Mouse (Mus musculus): ENCODE results near the gene Padi3. TPM values are rescaled to one million over a fixed set of nuclear protein-coding genes. Genes with fewer than 3 reads are reported as not detected.

Gene Padi3
- total and polyA plus RNA-seq, 2 experiments from 2014 or later: 0.06 TPM; not detected in 1

GRCm38 (mm10) chr4:140771091-140771490, 39.4 kb downstream of the Padi3 start:
- Histone ChIP-seq H3K36me3 (ENCODE audit: insufficient read depth) (no peaks in the 10 kb centered on the region), H3K4me3 (ENCODE audit: low read depth, low read length) (no peak overlapping the region), H3K4me1 (ENCODE audit: insufficient read depth) (no peaks in the 10 kb centered on the region), H3K9me3 (ENCODE audit: low read length) (no peaks in the 10 kb centered on the region), H3K27me3 (ENCODE audit: insufficient read depth, low read length) (no peaks in the 10 kb centered on the region), H3K9ac (no peak overlapping the region), H3K27ac (ENCODE audit: low read depth, low read length) (no peak overlapping the region), H3K4me2 (ENCODE audit: low read depth) (no peak overlapping the region)
- ATAC-seq (no peak), DNase-seq (no peak)
- WGBS: 59% methylated on average over 4 of the region's 4 CpGs
- no peak for TF ChIP-seq CTCF (IDR thresholded peaks at IDR 0.05; ENCODE audit: low read depth)

DNA sequence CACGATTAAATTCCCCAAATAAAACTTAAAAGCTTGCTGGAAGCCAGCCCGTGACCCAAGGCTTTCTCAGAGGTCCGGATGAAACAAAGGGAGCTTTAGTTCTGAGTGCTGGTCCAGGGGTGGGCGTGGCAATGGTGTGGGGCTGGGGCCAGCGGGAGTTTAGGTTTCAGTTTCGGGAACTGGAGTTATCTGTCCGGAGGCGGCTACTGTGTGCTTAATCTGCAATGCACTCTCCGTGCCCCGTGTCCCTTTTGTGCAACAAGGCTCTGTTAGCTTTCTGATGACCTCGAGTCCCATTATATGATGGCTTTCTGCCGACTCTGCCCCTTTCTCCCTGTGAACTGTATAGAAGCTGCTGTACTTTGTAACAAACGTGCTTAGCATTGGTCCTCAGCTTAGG, 40.0 kb downstream of the Padi3 start:
- no peak for TF ChIP-seq CTCF (IDR thresholded peaks at IDR 0.05; ENCODE audit: low read depth)
- no peaks in the 10 kb centered on the region for H3K36me3 ChIP-seq (ENCODE audit: insufficient read depth)
- H3K27ac ChIP-seq (ENCODE audit: low read depth, low read length): no peak overlapping the region
- no peak overlapping the region for H3K4me3 ChIP-seq (ENCODE audit: low read depth, low read length)
- 8% methylated on average over 13 of the region's 13 CpGs for WGBS
- no peak overlapping the region for H3K9ac ChIP-seq
- H3K4me1 ChIP-seq (ENCODE audit: insufficient read depth): no peaks in the 10 kb centered on the region
- DNase-seq (no peak), ATAC-seq (no peak)
- H3K4me2 ChIP-seq (ENCODE audit: low read depth): peak overlapping the region; percentile 17; the same call in 1 of the 2 replicates
- no peaks in the 10 kb centered on the region for H3K9me3 ChIP-seq (ENCODE audit: low read length)
- H3K27me3 ChIP-seq (ENCODE audit: insufficient read depth, low read length): no peaks in the 10 kb centered on the region

- no peak for TF ChIP-seq CTCF (IDR thresholded peaks at IDR 0.05; ENCODE audit: low read depth)
- ATAC-seq: no peak
- 83% methylated on average over 5 of the region's 5 CpGs for WGBS
- no peak overlapping the region for H3K4me2 ChIP-seq (ENCODE audit: low read depth)
- DNase-seq: no peak
- no peaks in the 10 kb centered on the region for H3K36me3 ChIP-seq (ENCODE audit: insufficient read depth)
- no peaks in the 10 kb centered on the region for H3K9me3 ChIP-seq (ENCODE audit: low read length)
- no peaks in the 10 kb centered on the region for H3K4me1 ChIP-seq (ENCODE audit: insufficient read depth)
- H3K4me3 ChIP-seq (ENCODE audit: low read depth, low read length): no peak overlapping the region
- no peaks in the 10 kb centered on the region for H3K27me3 ChIP-seq (ENCODE audit: insufficient read depth, low read length)
- H3K27ac ChIP-seq (ENCODE audit: low read depth, low read length): no peak overlapping the region
- no peak overlapping the region for H3K9ac ChIP-seq
Observed at GRCm38 (mm10) chr4:140768973-140769372, 41.5 kb downstream of the Padi3 start.

DNA sequence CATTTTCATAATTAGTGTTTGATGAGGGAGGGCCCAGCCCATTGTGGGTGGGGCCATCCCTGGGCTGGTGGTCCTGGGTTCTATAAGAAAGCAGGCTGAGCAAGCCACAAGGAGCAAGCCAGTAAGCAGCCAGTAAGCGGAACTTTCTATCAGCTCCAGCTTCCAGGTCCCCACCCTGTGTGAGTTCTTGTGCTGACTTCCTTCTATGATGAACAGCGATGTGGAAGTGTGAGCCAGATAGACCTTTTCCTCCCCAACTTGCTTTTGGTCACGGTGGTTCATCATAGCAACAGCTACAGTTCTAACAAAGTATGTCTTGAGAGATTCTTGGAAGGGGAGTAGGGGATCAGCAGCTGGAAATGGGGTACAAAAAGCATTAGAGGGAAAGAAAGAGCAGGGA, 44.5 kb downstream of the Padi3 start:
- Histone ChIP-seq H3K9me3 (ENCODE audit: low read length) (no peaks in the 10 kb centered on the region), H3K4me1 (ENCODE audit: insufficient read depth) (no peaks in the 10 kb centered on the region), H3K27ac (ENCODE audit: low read depth, low read length) (no peak overlapping the region), H3K9ac (no peak overlapping the region), H3K4me3 (ENCODE audit: low read depth, low read length) (no peak overlapping the region), H3K4me2 (ENCODE audit: low read depth) (no peak overlapping the region), H3K36me3 (ENCODE audit: insufficient read depth) (no peaks in the 10 kb centered on the region), H3K27me3 (ENCODE audit: insufficient read depth, low read length) (no peaks in the 10 kb centered on the region)
- WGBS: 85% methylated on average over 3 of the region's 3 CpGs
- DNase-seq (no peak), ATAC-seq (no peak)
- no peak for TF ChIP-seq CTCF (IDR thresholded peaks at IDR 0.05; ENCODE audit: low read depth)

GRCm38 (mm10) chr4:140763158-140763557, 47.3 kb downstream of the Padi3 start:
- no peaks in the 10 kb centered on the region for H3K4me1 ChIP-seq (ENCODE audit: insufficient read depth)
- TF ChIP-seq CTCF (IDR thresholded peaks at IDR 0.05; ENCODE audit: low read depth): peak; percentile 53
- DNase-seq (no peak), ATAC-seq (no peak)
- H3K27ac ChIP-seq (ENCODE audit: low read depth, low read length): no peak overlapping the region
- H3K4me3 ChIP-seq (ENCODE audit: low read depth, low read length): no peak overlapping the region
- no peaks in the 10 kb centered on the region for H3K36me3 ChIP-seq (ENCODE audit: insufficient read depth)
- H3K4me2 ChIP-seq (ENCODE audit: low read depth): no peak overlapping the region
- H3K27me3 ChIP-seq (ENCODE audit: insufficient read depth, low read length): no peaks in the 10 kb centered on the region
- H3K9me3 ChIP-seq (ENCODE audit: low read length): no peaks in the 10 kb centered on the region
- WGBS: 25% methylated on average over 9 of the region's 9 CpGs
- H3K9ac ChIP-seq: no peak overlapping the region

DNA sequence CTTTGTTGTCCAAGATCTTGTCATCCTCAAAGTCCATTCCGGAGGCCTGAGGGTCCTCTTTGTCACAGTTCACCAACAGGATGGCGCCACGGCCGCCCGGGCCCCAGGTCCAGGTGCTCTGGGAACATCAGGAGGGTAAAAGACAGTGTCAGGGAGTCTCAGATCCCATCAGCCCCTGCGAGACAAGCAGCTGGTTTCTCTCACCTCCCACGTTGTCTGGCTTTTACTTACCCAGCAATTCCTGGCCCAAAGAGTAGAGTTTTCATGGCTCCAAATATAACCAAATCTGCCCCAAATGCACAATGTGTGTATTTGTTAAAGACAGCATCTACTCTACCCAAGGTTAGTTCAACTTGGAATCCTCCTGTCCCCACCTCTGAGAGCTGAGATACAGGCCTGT, 48.8 kb downstream of the Padi3 start:
- Histone ChIP-seq H3K9ac (no peak overlapping the region), H3K27me3 (ENCODE audit: insufficient read depth, low read length) (no peaks in the 10 kb centered on the region), H3K4me2 (ENCODE audit: low read depth) (no peak overlapping the region), H3K36me3 (ENCODE audit: insufficient read depth) (no peaks in the 10 kb centered on the region), H3K9me3 (ENCODE audit: low read length) (no peaks in the 10 kb centered on the region), H3K4me1 (ENCODE audit: insufficient read depth) (no peaks in the 10 kb centered on the region), H3K4me3 (ENCODE audit: low read depth, low read length) (no peak overlapping the region), H3K27ac (ENCODE audit: low read depth, low read length) (no peak overlapping the region)
- DNase-seq (no peak), ATAC-seq (no peak)
- TF ChIP-seq CTCF (IDR thresholded peaks at IDR 0.05; ENCODE audit: low read depth): no peak
- 83% methylated on average over 7 of the region's 7 CpGs for WGBS

- H3K9ac ChIP-seq: no peak overlapping the region
- H3K27me3 ChIP-seq (ENCODE audit: insufficient read depth, low read length): no peaks in the 10 kb centered on the region
- no peak overlapping the region for H3K4me3 ChIP-seq (ENCODE audit: low read depth, low read length)
- DNase-seq (no peak), ATAC-seq (no peak)
- 88% methylated on average over 3 of the region's 3 CpGs for WGBS
- TF ChIP-seq CTCF (IDR thresholded peaks at IDR 0.05; ENCODE audit: low read depth): no peak
- no peak overlapping the region for H3K27ac ChIP-seq (ENCODE audit: low read depth, low read length)
- no peak overlapping the region for H3K4me2 ChIP-seq (ENCODE audit: low read depth)
- H3K4me1 ChIP-seq (ENCODE audit: insufficient read depth): no peaks in the 10 kb centered on the region
- H3K36me3 ChIP-seq (ENCODE audit: insufficient read depth): no peaks in the 10 kb centered on the region
- H3K9me3 ChIP-seq (ENCODE audit: low read length): no peaks in the 10 kb centered on the region
Observed at GRCm38 (mm10) chr4:140755811-140756210, 54.6 kb downstream of the Padi3 start.

- H3K27ac ChIP-seq (ENCODE audit: low read depth, low read length): no peak overlapping the region
- 71% methylated on average over 7 of the region's 7 CpGs for WGBS
- no peak overlapping the region for H3K4me2 ChIP-seq (ENCODE audit: low read depth)
- TF ChIP-seq CTCF (IDR thresholded peaks at IDR 0.05; ENCODE audit: low read depth): no peak
- no peaks in the 10 kb centered on the region for H3K36me3 ChIP-seq (ENCODE audit: insufficient read depth)
- DNase-seq (no peak), ATAC-seq (no peak)
- H3K9me3 ChIP-seq (ENCODE audit: low read length): no peaks in the 10 kb centered on the region
- H3K4me3 ChIP-seq (ENCODE audit: low read depth, low read length): no peak overlapping the region
- no peaks in the 10 kb centered on the region for H3K4me1 ChIP-seq (ENCODE audit: insufficient read depth)
- no peaks in the 10 kb centered on the region for H3K27me3 ChIP-seq (ENCODE audit: insufficient read depth, low read length)
- H3K9ac ChIP-seq: no peak overlapping the region
Observed at GRCm38 (mm10) chr4:140753366-140753765, 57.1 kb downstream of the Padi3 start.
